Mouse (Mus musculus): ENCODE results near the gene Chst13. TPM values are rescaled to one million over a fixed set of nuclear protein-coding genes. Genes with fewer than 3 reads are reported as not detected.

Chst13 gene
- total RNA-seq (2023) = not detected

GRCm38 (mm10) chr6:90324991-90325390, at the start of gene Chst13:
Gene Chst13, minus strand, starts transcription at chr6:90325185.

GRCm38 (mm10) chr6:90368976-90369724, 44.2 kb upstream of the Chst13 start, which contains the start of gene Zxdc:
Gene Zxdc, plus strand, starts transcription at chr6:90369492.

DNA sequence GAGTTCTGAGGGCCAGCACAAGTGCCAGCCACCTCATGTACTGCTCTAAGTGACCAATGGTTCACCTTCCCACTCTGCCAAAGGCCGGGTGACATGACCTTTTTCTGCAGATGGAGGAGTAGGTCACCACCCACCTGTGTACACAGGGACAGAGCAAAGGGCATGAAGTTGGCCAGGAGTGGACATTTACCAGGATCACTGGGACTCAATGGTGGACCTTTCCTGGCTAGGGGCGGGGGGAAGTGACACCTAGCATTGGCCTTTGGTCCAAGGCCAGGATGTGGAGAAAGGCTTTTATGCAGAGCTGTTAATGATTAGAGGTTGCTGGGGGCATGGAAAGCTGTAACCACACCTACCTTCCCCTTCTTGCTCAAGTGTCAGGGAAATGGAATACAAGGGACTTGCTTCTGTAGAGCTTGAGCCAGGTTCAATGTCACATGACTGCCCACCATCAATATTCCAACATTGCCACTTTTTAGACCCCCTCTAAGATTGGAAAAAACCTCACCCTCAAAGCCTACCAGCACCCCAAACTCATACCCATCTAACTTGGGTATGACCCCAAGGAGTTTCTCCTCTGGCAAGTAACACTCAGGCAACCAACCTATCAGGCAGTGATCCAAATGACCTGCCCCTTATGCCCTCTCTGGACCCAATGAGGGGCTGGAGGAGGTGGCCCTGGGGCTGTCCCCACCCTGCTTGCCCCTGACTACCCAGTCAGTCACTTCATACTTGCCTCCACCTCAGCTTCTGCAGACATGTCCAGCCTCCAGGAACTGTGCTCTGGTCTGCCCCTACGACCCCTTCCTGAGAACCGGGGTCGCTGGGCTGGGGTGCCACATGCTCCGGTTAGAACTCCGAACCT, 7.8 kb upstream of the Chst13 start, which contains the start of gene Uroc1:
Gene Uroc1 (plus strand): TSS at position 724 of the 865 bp plus-strand sequence.

DNA sequence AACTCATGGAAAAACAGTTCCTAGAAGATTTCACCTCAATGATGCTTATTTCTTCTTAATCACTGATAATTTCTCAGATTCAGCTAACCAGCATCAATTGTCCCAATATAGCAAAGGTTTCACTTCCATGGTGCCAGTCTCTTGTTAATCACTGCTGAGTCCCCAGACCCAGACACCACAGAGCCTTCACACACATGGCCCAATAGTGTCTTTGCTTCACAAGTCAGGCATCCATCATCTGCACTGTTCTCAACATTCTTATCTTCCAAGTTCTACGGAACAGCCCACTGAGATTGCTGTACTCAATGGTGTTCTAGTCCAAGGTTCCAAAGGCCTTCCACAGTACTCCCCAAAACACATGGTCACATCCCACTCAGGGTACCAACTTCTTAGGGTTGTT, 24.1 kb downstream of the Chst13 start, which contains the start of gene BC048671:
Gene BC048671 (plus strand): TSS at position 301 of the 400 bp plus-strand sequence.

Other genes with a start within 250 kb of the Chst13 start
- not detected for gene Vmn1r49, start 246.7 kb downstream of the Chst13 start, total RNA-seq (2023)
- not detected for gene Vmn1r50, start 223.8 kb downstream of the Chst13 start, total RNA-seq (2023)
- gene Vmn1r51, start 202.6 kb downstream of the Chst13 start, total RNA-seq (2023) = not detected
- gene Vmn1r52, start 150.4 kb downstream of the Chst13 start, total RNA-seq (2023) = not detected
- gene V1ra8, start 122.4 kb downstream of the Chst13 start, total RNA-seq (2023) = not detected
- not detected for gene Vmn1r53, start 100.7 kb downstream of the Chst13 start, total RNA-seq (2023)
- not detected for gene Vmn1r54, start 78.9 kb downstream of the Chst13 start, total RNA-seq (2023)
- not detected for gene BC048671, start 24.0 kb downstream of the Chst13 start, total RNA-seq (2023)
- not detected for gene Uroc1, start 8.1 kb upstream of the Chst13 start, total RNA-seq (2023)
- 33.9 TPM for gene Zxdc, start 44.3 kb upstream of the Chst13 start, total RNA-seq (2023)
- not detected for gene Cfap100, start 103.6 kb upstream of the Chst13 start, total RNA-seq (2023)
- not detected for gene Klf15, start 137.4 kb upstream of the Chst13 start, total RNA-seq (2023)
- gene Aldh1l1, start 161.2 kb upstream of the Chst13 start, total RNA-seq (2023) = 1.2 TPM